10 mouse cellular contexts compared by ENCODE assay signal in genomic region chr10:40998330-40998729, GRCm38 (mm10).
A peak's percentile ranks its signal among the peaks of the same experiment; 100 is the strongest.
DNase-seq lines count a peak whose midpoint lies in the region; ATAC-seq and TF ChIP-seq lines count a peak whose summit lies in the region.
"Had no signal": no experiment of that assay in that cellular context is flagged by ENCODE, and none has a peak within 500 bp of the region (broad histone marks: within the 10 kb centered on the region; RNA-seq: fewer than 3 reads in every experiment).

No protein-coding gene starts in this region.

- TF ChIP-seq RAD21 in MEL (IDR thresholded peaks at IDR 0.05; ENCODE audit: low read depth, low read length): no peak

- TF ChIP-seq POLR2A in MEL (IDR thresholded peaks at IDR 0.05; ENCODE audit: control insufficient read depth in 1 of 2, insufficient read depth in 1 of 2, low read depth in 1 of 2, low read length in 2 of 2, poor library complexity in 1 of 2): no peak

- H3K27me3 ChIP-seq in MEL (ENCODE audit: control insufficient read depth in 1 of 2, insufficient read depth in 2 of 2, low read length in 2 of 2): no peaks in the 10 kb centered on the region; a peak in 3 of 4 replicates
- no peaks in the 10 kb centered on the region for H3K27me3 ChIP-seq in forebrain, postnatal 0 days (ENCODE audit: insufficient read depth, low read length)
- no peaks in the 10 kb centered on the region for H3K27me3 ChIP-seq in heart, embryonic 11.5 days (ENCODE audit: control insufficient read depth, insufficient read depth, low read length)
- H3K27me3 ChIP-seq: stomach, embryonic 15.5 days had no signal

- H3K27ac ChIP-seq in MEL (ENCODE audit: control insufficient read depth, low read depth, low read length): no peak overlapping the region
- H3K27ac ChIP-seq in forebrain, postnatal 0 days (ENCODE audit: low read depth, low read length): peak overlapping the region; percentile 36; the same call in 1 of the 2 replicates
- H3K27ac ChIP-seq in heart, embryonic 11.5 days (ENCODE audit: low read depth, low read length): no peak overlapping the region
- H3K27ac ChIP-seq: stomach, embryonic 15.5 days had no signal

- H3K4me1 ChIP-seq in MEL (ENCODE audit: control insufficient read depth in 1 of 2, insufficient read depth in 2 of 2, low read length in 2 of 2): no peaks in the 10 kb centered on the region
- H3K4me1 ChIP-seq in forebrain, postnatal 0 days (ENCODE audit: insufficient read depth): no peaks in the 10 kb centered on the region
- no peaks in the 10 kb centered on the region for H3K4me1 ChIP-seq in heart, embryonic 11.5 days (ENCODE audit: control insufficient read depth, insufficient read depth, low read length)
- H3K4me1 ChIP-seq: stomach, embryonic 15.5 days had no signal

- H3K79me2 ChIP-seq in MEL (ENCODE audit: control insufficient read depth, insufficient read depth, low read length, poor library complexity): no peaks in the 10 kb centered on the region

- H3K4me3 ChIP-seq in MEL (ENCODE audit: control insufficient read depth in 1 of 2, insufficient read depth in 1 of 2, low read depth in 2 of 2, low read length in 2 of 2): no peak overlapping the region
- no peak overlapping the region for H3K4me3 ChIP-seq in forebrain, postnatal 0 days (ENCODE audit: low read depth, low read length)
- H3K4me3 ChIP-seq in heart, embryonic 11.5 days (ENCODE audit: low read depth, low read length): no peak overlapping the region
- H3K4me3 ChIP-seq: megakaryocyte, embryonic 14.5 days; stomach, embryonic 15.5 days had no signal

- no peak for TF ChIP-seq CTCF in MEL (IDR thresholded peaks at IDR 0.05 in 2 of 3, conservative IDR thresholded peaks at IDR 0.05 in 1 of 3; ENCODE audit: control insufficient read depth in 1 of 3, insufficient read depth in 1 of 3, low read depth in 2 of 3, low read length in 3 of 3, poor library complexity in 1 of 3, severe bottlenecking in 1 of 3)
- no peak for TF ChIP-seq CTCF in forebrain, postnatal 0 days (IDR thresholded peaks at IDR 0.05; ENCODE audit: low read depth)

- DNase-seq in adrenal gland, postnatal 10 days: peak; percentile 31
- DNase-seq in adrenal gland, adult 18-20 months (ENCODE audit: low spot score in 2 of 2): no peak
- peak; percentile 35 for DNase-seq in MEL (ENCODE audit: low read depth, low spot score)
- DNase-seq in forebrain, postnatal 0 days: peak; percentile 79
- peak; percentile 55 to 57 for DNase-seq in left cerebral cortex, postnatal 25 days (ENCODE audit: low spot score in 2 of 2)
- no peak for DNase-seq in thymus, postnatal 14 days
- no peak for DNase-seq in heart, postnatal 36 days

- H3K36me3 ChIP-seq in MEL (ENCODE audit: control insufficient read depth in 1 of 2, insufficient read depth in 2 of 2, low read length in 2 of 2): no peaks in the 10 kb centered on the region
- no peaks in the 10 kb centered on the region for H3K36me3 ChIP-seq in forebrain, postnatal 0 days (ENCODE audit: insufficient read depth)
- H3K36me3 ChIP-seq in heart, embryonic 11.5 days (ENCODE audit: control insufficient read depth, insufficient read depth, low read length): no peaks in the 10 kb centered on the region
- H3K36me3 ChIP-seq: stomach, embryonic 15.5 days had no signal

- H3K4me2 ChIP-seq in forebrain, postnatal 0 days (ENCODE audit: low read depth): no peak overlapping the region
- no peak overlapping the region for H3K4me2 ChIP-seq in heart, embryonic 11.5 days
- H3K4me2 ChIP-seq: stomach, embryonic 15.5 days had no signal

- intact Hi-C loops in left cerebral cortex, postnatal 25 days (cut with DNase I): no loop called here
- intact Hi-C loops in heart, postnatal 36 days (cut with DNase I): no loop called here

- peak; percentile 65; the same call in 1 of the 2 replicates for ATAC-seq in forebrain, postnatal 0 days
- ATAC-seq in heart, embryonic 11.5 days (replicated peaks; ENCODE audit: insufficient number of reproducible peaks, low FRiP score, low TSS enrichment): no peak

- no peak overlapping the region for H3K9ac ChIP-seq in MEL (ENCODE audit: control insufficient read depth, low read depth, low read length, poor library complexity, severe bottlenecking)
- no peak overlapping the region for H3K9ac ChIP-seq in forebrain, postnatal 0 days
- no peak overlapping the region for H3K9ac ChIP-seq in heart, embryonic 11.5 days (ENCODE audit: low read depth, low read length)
- H3K9ac ChIP-seq: stomach, embryonic 15.5 days had no signal

- WGBS in forebrain, postnatal 0 days: 10% methylated on average over 7 of the region's 7 CpGs
- 70% methylated on average over 7 of the region's 7 CpGs for WGBS in heart, embryonic 11.5 days (ENCODE audit: insufficient replicate concordance)

- no peak for TF ChIP-seq EP300 in MEL (IDR thresholded peaks at IDR 0.05; ENCODE audit: low read depth in 1 of 2, low read length in 2 of 2)

- H3K9me3 ChIP-seq in MEL (replicated peaks; ENCODE audit: insufficient read depth, low read length): no peaks in the 10 kb centered on the region
- no peaks in the 10 kb centered on the region for H3K9me3 ChIP-seq in forebrain, postnatal 0 days (ENCODE audit: low read length)
- H3K9me3 ChIP-seq in heart, embryonic 11.5 days (replicated peaks; ENCODE audit: control insufficient read depth, low read length): no peaks in the 10 kb centered on the region
- H3K9me3 ChIP-seq: megakaryocyte, embryonic 14.5 days; stomach, embryonic 15.5 days had no signal

TF ChIP-seq in MEL, 35 proteins besides CTCF, POLR2A, EP300 and RAD21:
- TF ChIP-seq ZKSCAN1 (IDR thresholded peaks at IDR 0.05; ENCODE audit: low read depth, low read length): no peak
- TF ChIP-seq ZMIZ1 (IDR thresholded peaks at IDR 0.05; ENCODE audit: low read depth, low read length): no peak
- TF ChIP-seq TBP (IDR thresholded peaks at IDR 0.05; ENCODE audit: low read depth, low read length): no peak
- no peak for TF ChIP-seq KAT2A (conservative IDR thresholded peaks at IDR 0.05; ENCODE audit: low read depth, low read length)
- no peak for TF ChIP-seq RCOR1 (IDR thresholded peaks at IDR 0.05; ENCODE audit: low read depth, low read length)
- no peak for TF ChIP-seq ZC3H11A (IDR thresholded peaks at IDR 0.05; ENCODE audit: low read depth, low read length)
- no peak for TF ChIP-seq USF1 (IDR thresholded peaks at IDR 0.05; ENCODE audit: low read depth, low read length)
- no peak for TF ChIP-seq JUND (IDR thresholded peaks at IDR 0.05; ENCODE audit: low read depth, low read length)
- TF ChIP-seq SIN3A (IDR thresholded peaks at IDR 0.05; ENCODE audit: low read length): no peak
- TF ChIP-seq CHD1 (IDR thresholded peaks at IDR 0.05; ENCODE audit: low read depth, low read length): no peak
- no peak for TF ChIP-seq ZNF384 (IDR thresholded peaks at IDR 0.05; ENCODE audit: low read depth, low read length)
- no peak for TF ChIP-seq E2F4 (IDR thresholded peaks at IDR 0.05; ENCODE audit: borderline replicate concordance, low read depth, low read length)
- no peak for TF ChIP-seq ETS1 (IDR thresholded peaks at IDR 0.05; ENCODE audit: low read depth, low read length)
- no peak for TF ChIP-seq MYB (IDR thresholded peaks at IDR 0.05; ENCODE audit: low read depth, low read length)
- TF ChIP-seq TAL1 (IDR thresholded peaks at IDR 0.05; ENCODE audit: low read length): no peak
- TF ChIP-seq UBTF (IDR thresholded peaks at IDR 0.05; ENCODE audit: borderline replicate concordance, insufficient read depth, low read depth, low read length): no peak
TF ChIP-seq in MEL: peak in this region for 0.

Comparison
In these comparisons a context has a peak if more than half of its experiments do, and no peak if none do; other contexts are left out.
1. DNase-seq: peak in adrenal gland, postnatal 10 days (single experiment), MEL (single experiment), forebrain, postnatal 0 days (single experiment) and left cerebral cortex, postnatal 25 days (2 of 2); none in adrenal gland, adult 18-20 months (0 of 2), thymus, postnatal 14 days (single experiment) and heart, postnatal 36 days (0 of 2).